Mouse (Mus musculus): ENCODE results near the gene Pfdn5. TPM values are rescaled to one million over a fixed set of nuclear protein-coding genes. Genes with fewer than 3 reads are reported as not detected.

Pfdn5 gene
- polyA plus RNA-seq (2012; rRNA removed), result 37.2 and 55.3 TPM in 2 replicates

DNA sequence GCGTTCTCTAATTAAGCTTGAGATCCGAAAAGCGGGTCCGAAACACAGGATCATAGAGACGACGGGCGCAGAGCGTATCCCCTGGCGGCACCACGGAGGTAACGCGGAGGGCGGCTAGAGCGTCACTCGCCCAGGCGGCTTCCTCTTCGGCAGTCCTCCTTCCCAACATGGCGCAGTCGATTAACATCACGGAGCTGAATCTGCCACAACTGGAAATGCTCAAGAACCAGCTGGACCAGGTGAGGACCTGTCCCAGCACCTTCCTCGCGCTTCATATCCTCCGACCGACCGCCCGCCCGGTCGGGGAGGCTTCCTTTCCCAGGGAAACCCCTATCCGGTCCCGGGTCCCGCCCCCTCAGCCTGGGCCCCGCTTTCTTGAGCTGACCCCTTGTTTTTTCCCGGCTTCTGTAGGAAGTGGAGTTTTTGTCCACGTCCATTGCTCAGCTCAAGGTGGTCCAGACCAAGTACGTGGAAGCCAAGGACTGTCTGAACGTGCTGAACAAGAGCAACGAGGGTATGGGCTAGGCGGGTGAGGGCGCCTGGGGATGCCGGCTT lies at the start of gene Pfdn5:
TSS of gene Pfdn5 (plus strand) at position 95 of the 555 bp plus-strand sequence.

DNA sequence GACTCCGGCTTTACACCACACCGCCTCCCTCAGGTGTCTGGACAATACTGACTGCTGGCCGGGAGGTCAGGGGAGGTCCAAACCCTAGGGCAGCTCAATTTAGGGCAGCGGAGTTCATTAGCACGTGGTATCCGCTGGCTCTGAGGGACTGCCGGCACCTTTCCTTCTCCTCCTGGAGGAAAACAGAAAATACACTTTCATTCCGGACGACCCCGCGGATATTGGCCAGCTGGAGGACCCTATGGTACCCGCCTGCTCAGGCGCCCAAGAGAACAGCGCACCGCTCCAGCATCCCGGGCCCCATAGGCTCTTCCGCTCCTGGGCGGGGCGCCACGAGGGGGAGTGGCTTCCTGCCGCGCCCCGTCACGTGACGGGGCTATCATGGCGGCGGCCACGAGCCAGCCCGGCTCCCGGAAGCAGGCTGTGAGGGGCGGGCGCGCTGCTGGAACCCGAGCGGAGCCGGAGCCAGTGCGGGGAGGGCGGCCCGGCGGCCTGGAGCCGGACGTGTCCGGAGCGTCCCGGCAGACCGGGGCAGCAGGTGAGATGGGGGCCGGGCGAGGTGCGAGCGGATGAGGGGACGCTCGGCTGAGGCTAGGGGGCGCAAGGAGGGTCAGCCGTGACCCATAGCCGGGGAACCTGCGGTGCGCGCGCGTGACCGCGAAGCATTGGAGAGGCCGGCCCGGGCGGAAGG lies 46.7 kb upstream of the Pfdn5 start, which contains the start of gene Mfsd5:
TSS of gene Mfsd5 (plus strand) at position 363 of the 691 bp plus-strand sequence.

DNA sequence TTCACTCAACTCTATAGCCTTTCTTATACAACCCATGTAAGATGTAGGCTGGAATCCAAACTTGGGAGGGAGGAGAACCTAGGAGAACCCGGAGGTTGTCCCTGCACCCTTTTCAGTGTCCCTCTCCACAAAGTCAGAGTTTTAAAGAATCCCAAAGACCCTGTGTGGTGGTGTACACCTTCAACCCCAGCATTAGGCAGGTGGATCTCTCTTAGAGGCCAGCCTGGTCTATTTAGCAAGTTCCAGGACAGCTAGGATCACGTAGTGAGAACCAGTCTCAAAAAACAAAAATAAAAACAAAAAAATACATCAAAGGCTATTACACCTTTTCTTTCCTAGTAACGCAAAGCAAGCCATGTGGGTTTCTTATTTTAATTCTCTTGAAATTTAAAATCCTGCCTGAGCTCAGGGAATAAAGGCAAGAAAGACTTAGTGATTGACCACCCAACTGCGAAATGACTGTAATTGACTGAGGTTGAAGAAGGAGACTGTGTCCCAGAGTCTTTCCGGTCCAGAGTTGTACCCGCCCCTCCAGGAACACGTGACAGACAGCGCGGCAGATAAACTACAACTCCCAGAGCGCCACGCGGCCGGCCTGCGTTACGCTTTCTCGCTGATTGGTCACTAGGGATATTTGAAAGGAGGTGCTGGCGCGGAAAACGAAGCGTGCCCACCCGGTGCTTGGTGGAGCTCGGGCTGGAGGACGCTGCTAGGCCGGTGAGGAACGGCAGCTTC lies 30.1 kb upstream of the Pfdn5 start, which contains the start of gene Espl1:
TSS of gene Espl1 (plus strand) at position 634 of the 735 bp plus-strand sequence.

DNA sequence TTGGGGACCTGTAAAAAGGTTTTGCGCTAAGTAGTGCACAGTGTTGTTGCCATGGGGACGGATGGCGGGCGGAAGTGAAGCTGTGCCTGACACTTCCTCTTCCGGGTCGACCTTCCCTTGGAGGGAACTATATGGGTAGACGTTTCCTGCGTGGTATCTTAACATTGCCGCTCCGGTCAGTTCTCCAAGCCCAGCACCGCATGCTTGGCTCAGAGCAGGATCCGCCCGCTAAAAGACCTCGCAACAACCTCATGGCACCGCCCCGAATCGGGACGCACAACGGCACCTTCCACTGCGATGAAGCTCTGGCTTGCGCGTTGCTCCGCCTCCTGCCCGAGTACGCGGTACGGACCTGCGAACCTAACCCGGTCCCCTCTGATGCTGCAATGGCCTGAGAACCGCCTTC lies 5.7 kb downstream of the Pfdn5 start, which contains the start of gene Myg1:
TSS of gene Myg1 (plus strand) at position 100 of the 406 bp plus-strand sequence.

DNA sequence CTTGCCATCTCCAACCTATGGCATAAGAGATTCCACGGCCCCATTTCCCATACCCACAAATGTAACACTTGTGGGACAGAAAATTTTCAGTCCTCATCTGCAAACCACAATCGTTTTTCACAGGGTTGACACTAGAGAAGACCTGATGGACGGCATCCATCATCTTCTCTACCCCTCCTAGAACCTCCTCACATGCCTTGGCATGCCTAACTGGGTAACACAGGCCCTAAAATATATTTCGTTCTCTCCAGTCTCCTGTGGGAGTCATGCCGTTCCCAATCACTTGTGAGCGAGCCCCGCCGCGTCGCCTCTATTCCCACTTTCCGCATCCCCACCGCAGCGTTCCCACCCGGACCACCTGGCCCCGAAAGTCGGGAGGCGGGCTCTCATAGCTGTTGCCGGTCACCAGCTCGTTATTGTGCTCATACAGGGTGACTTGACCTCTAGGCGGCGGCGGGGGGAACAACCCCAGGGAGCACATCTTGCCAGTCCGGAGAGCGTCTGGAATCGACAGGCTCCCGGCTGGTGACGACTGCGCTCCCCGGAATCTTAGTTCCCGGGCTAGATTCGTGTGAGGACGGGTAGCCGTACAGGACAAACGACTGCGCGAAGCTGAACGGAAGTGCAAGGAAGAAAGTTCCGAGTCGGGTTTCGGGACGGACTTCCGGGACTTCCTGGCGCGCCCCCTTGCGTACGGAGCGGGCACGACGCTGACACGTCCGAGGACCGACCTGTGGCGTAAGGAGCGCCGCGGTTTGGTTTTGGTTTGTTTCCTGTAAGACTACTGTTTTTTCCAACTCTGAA lies 24.4 kb downstream of the Pfdn5 start, which contains the start of gene Aaas:
TSS of gene Aaas (minus strand) at position 634 of the 804 bp plus-strand sequence.

DNA sequence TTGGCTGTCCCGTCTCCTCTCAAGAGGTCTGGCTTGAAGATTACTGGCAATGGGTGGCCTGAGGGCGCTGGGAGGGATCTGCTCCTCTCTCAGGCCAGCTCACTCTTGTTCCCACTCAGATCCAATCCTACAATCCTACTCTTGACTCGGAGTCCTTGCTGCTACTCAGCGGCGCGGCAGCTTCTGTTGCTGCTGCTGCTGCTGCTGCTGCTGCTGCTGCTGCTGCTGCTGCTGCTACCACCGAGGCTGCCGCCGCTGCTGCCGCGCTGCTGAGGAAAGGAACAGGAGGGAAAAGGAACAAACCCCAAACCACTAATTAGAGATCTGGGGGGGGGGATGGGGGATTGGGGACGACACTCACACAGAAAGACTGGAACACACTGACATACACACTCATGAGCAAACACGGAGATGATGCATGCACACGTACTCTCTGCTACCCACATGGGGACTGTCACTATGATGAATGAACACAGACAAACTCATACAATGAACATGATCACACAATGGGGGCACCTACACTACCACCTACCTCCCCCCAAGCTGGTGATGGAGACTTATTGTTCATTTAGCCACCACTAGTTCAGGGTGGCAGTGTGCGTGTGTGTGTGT lies 40.9 kb downstream of the Pfdn5 start, which contains the start of gene Sp7:
TSS of gene Sp7 (minus strand) at position 450 of the 612 bp plus-strand sequence.

Other genes starting within 250 kb of the Pfdn5 start
- 53.3 and 67.4 TPM in 2 replicates for gene Tns2, start 225.7 kb upstream of the Pfdn5 start, polyA plus RNA-seq (2012; rRNA removed)
- 37.8 and 46.8 TPM in 2 replicates for gene Spryd3, start 189.9 kb upstream of the Pfdn5 start, polyA plus RNA-seq (2012; rRNA removed)
- gene Igfbp6, start 181.8 kb upstream of the Pfdn5 start, polyA plus RNA-seq (2012; rRNA removed), result 69.3 and 84.3 TPM in 2 replicates
- 1.5 and 2.5 TPM in 2 replicates for gene Soat2, start 175.6 kb upstream of the Pfdn5 start, polyA plus RNA-seq (2012; rRNA removed)
- 19.4 and 21.4 TPM in 2 replicates for gene Zfp740, start 122.9 kb upstream of the Pfdn5 start, polyA plus RNA-seq (2012; rRNA removed)
- gene Csad, start 121.4 kb upstream of the Pfdn5 start, polyA plus RNA-seq (2012; rRNA removed), result 63.9 and 65.7 TPM in 2 replicates
- gene Itgb7, start 94.2 kb upstream of the Pfdn5 start, polyA plus RNA-seq (2012; rRNA removed), result 8.9 and 9.7 TPM in 2 replicates
- gene Rarg, start 68.6 kb upstream of the Pfdn5 start, polyA plus RNA-seq (2012; rRNA removed), result 25.4 and 36.2 TPM in 2 replicates
- 0.08 and 0.09 TPM in 2 replicates for gene Gm9918, start 55.6 kb upstream of the Pfdn5 start, polyA plus RNA-seq (2012; rRNA removed)
- gene Mfsd5, start 46.7 kb upstream of the Pfdn5 start, polyA plus RNA-seq (2012; rRNA removed), result 79.3 and 113 TPM in 2 replicates
- gene Espl1, start 29.9 kb upstream of the Pfdn5 start, polyA plus RNA-seq (2012; rRNA removed), result 6.9 and 7.9 TPM in 2 replicates
- gene Myg1, start 5.6 kb downstream of the Pfdn5 start, polyA plus RNA-seq (2012; rRNA removed), result 48.5 and 54.2 TPM in 2 replicates
- gene Aaas, start 24.7 kb downstream of the Pfdn5 start, polyA plus RNA-seq (2012; rRNA removed), result 33.2 and 35.7 TPM in 2 replicates
- gene Sp7, start 41.1 kb downstream of the Pfdn5 start, polyA plus RNA-seq (2012; rRNA removed), result 0.15 and 0.23 TPM in 2 replicates
- gene Sp1, start 80.0 kb downstream of the Pfdn5 start, polyA plus RNA-seq (2012; rRNA removed), result 14.2 and 15.0 TPM in 2 replicates
- 4.2 and 14.1 TPM in 2 replicates for gene Amhr2, start 119.3 kb downstream of the Pfdn5 start, polyA plus RNA-seq (2012; rRNA removed)
- 483 and 710 TPM in 2 replicates for gene Prr13, start 132.9 kb downstream of the Pfdn5 start, polyA plus RNA-seq (2012; rRNA removed)
- 357 and 368 TPM in 2 replicates for gene Pcbp2, start 144.4 kb downstream of the Pfdn5 start, polyA plus RNA-seq (2012; rRNA removed)
- gene Gm10337, start 177.6 kb downstream of the Pfdn5 start, polyA plus RNA-seq (2012; rRNA removed), result not detected in 2 replicates
- 3.6 and 5.4 TPM in 2 replicates for gene Map3k12, start 190.9 kb downstream of the Pfdn5 start, polyA plus RNA-seq (2012; rRNA removed)
- 72.6 and 84.8 TPM in 2 replicates for gene Tarbp2, start 192.1 kb downstream of the Pfdn5 start, polyA plus RNA-seq (2012; rRNA removed)
- 3.3 and 3.7 TPM in 2 replicates for gene Npff, start 198.8 kb downstream of the Pfdn5 start, polyA plus RNA-seq (2012; rRNA removed)